Mouse (Mus musculus): ENCODE data around the gene Pih1h3b.

GRCm38 (mm10) chrX:140062135-140062975, at the start of gene Pih1h3b, which contains the start of gene Nup62cl:
- TF ChIP-seq CTCF (IDR thresholded peaks at IDR 0.05; ENCODE audit: control insufficient read depth, insufficient read depth, insufficient replicate concordance, low read depth, low read length) (no peak), POLR2A (IDR thresholded peaks at IDR 0.05; ENCODE audit: control insufficient read depth, low read depth, low read length) (no peak)
